Mouse (Mus musculus) liver, embryonic 14.5 days (tissue): ENCODE measurements around the gene Arrdc1. TPM values are rescaled to one million over a fixed set of nuclear protein-coding genes. Genes with fewer than 3 reads are reported as not detected.

Experiments
- ATAC-seq: fragments of 200-750 bp; cut with Nextera tagmentation; 2 replicates; pipeline ENCODE4 v1.8.0; 2017; ENCODE audit warnings: moderate number of reproducible peaks, mild to moderate bottlenecking, moderate library complexity; ENCODE audit not compliant: insufficient read depth
- DNase-seq, 3 experiments: peaks; one replicate each; pipeline ENCODE4 v3.0.0-alpha.2; 2012 to 2013; ENCODE audit warnings: low read depth in 3 of 3, low spot score in 3 of 3
- H3K27ac ChIP-seq: fragments of 300-500 bp; sonication (generic); 2 replicates; pipeline ENCODE4 v1.5.1; 2014; ENCODE audit warnings: moderate library complexity, mild to moderate bottlenecking, control low read depth, inconsistent platforms
- H3K27me3 ChIP-seq: fragments of 300-500 bp; sonication (generic); 2 replicates; pipeline ENCODE4 v1.6.1; 2014; ENCODE audit warnings: mild to moderate bottlenecking, low read length, moderate library complexity; ENCODE audit not compliant: control insufficient read depth, insufficient read depth
- H3K36me3 ChIP-seq: fragments of 300-500 bp; sonication (generic); replicated peaks from 2 replicates; pipeline ENCODE4 v1.6.1; 2014; ENCODE audit warnings: low read depth; ENCODE audit not compliant: control insufficient read depth, insufficient read depth
- H3K4me1 ChIP-seq, 2 experiments: fragments of 200-500 bp in 1 of 2; fragments of 300-500 bp in 1 of 2; sonication (generic) in 1 of 2; replicated peaks; 2 replicates each; pipeline ENCODE4 v1.6.1; 2012 to 2014; ENCODE audit warnings: antibody characterized with exemption in 1 of 2, inconsistent platforms in 1 of 2, low read length in 1 of 2; ENCODE audit not compliant: control insufficient read depth in 2 of 2, insufficient read depth in 2 of 2
- H3K4me2 ChIP-seq: fragments of 300-500 bp; sonication (generic); 2 replicates; pipeline ENCODE4 v1.6.1; 2014; ENCODE audit warnings: low read depth, mild to moderate bottlenecking, control low read depth, moderate library complexity
- H3K4me3 ChIP-seq, 2 experiments: fragments of 200-500 bp in 1 of 2; fragments of 300-500 bp in 1 of 2; sonication (generic) in 1 of 2; 2 replicates each; pipeline ENCODE4 v1.5.1; 2012 to 2014; ENCODE audit warnings: low read depth in 2 of 2, low read length in 2 of 2, mild to moderate bottlenecking in 2 of 2, control low read depth in 1 of 2, inconsistent platforms in 1 of 2, moderate library complexity in 1 of 2; ENCODE audit not compliant: insufficient read depth in 1 of 2
- H3K9ac ChIP-seq: fragments of 300-500 bp; sonication (generic); replicated peaks from 2 replicates; pipeline ENCODE4 v1.6.1; 2014; ENCODE audit warnings: mild to moderate bottlenecking, control low read depth, moderate library complexity
- H3K9me3 ChIP-seq: fragments of 300-500 bp; sonication (generic); 2 replicates; pipeline ENCODE4 v1.6.1; 2016; ENCODE audit warnings: low read length, mixed read lengths; ENCODE audit not compliant: control insufficient read depth
- CTCF ChIP-seq: IDR thresholded peaks from 2 replicates; pipeline ENCODE4 v1.5.1; 2016; ENCODE audit warnings: antibody characterized with exemption, low read depth, control low read depth
- EP300 ChIP-seq: IDR thresholded peaks from 2 replicates; pipeline ENCODE4 v1.6.1; 2016; ENCODE audit warnings: antibody characterized with exemption, low read depth
- WGBS: fragments of 180-500 bp; shearing (Covaris S2); extraction: QIAGEN DNeasy Blood & Tissue Kit; methylation state at CpG from one replicate; pipeline ENCODE4 v1.1.7; 2014; ENCODE audit not compliant: insufficient replicate concordance; 5-methylcytosine and 5-hydroxymethylcytosine counted together
- microRNA-seq: library from miRNA; unstranded; fragments of <30 nt; microRNA quantifications from one replicate; pipeline ENCODE4, GENCODE M21; 2016
- polyA plus RNA-seq, 2 experiments: library from polyadenylated mRNA; depleted of rRNA in 1 of 2; stranded (reverse) in 1 of 2; unstranded in 1 of 2; fragments of >200 nt; fragmentation: Nextera tagmentation in 1 of 2; extraction: Ambion mirVana in 1 of 2; gene quantifications; 2 replicates each; pipeline versions ENCODE4 v1.2.1 to v1.2.3; 2012 to 2014

Gene Arrdc1
- polyA plus RNA-seq, 2 experiments = 10.9 to 20.8 TPM

DNA sequence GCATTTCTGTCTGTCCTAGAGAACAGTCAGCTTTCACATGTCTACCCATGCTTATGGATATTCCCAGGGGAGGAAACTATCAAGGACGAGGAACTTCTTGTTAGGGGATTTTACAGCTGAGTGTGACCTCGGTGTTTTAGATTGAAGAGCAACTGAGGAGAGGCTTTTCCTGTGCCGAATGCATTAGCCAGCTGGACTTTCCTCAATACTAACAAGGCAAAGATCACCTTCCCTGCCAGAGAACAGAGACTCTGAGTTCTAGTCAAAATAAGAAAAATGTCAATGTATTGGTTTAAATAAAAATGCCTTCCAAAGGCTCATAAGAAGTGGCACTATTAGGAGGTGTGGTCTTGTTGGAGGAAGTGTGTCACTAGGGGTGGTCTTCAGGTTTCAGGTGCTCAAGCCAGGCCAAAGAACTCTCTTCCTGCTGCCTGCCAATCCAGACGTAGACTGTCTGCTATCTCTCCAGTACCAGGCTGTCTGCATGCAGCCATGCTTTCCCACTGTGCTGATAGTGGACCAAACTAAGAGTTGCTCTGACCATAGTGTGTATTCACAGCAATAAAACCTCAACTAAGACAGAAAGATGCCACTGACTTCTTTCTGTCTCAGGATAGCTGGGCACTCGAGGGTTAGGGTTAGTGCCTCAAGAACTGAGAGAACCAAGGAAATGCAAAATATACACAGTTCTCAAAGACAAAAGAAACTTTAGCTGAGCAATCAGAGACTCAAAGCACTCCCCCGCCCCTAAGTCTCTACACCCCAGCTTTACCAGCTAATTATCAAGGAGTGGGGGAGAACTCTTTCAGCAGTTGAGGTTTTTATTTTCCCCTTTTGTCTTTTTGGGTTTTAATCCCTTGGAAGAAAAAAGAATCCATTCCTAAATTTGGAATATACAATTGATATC, 44.3 kb downstream of the Arrdc1 start:
- Histone ChIP-seq H3K9me3 (no peaks in the 10 kb centered on the region), H3K4me3 (no peak overlapping the region), H3K27me3 (no peaks in the 10 kb centered on the region), H3K4me1 (peaks cover 6 to 14% of the 10 kb centered on the region in 2 experiments; a peak in 3 of 4 replicates), H3K27ac (no peak overlapping the region), H3K36me3 (no peaks in the 10 kb centered on the region), H3K4me2 (no peak overlapping the region), H3K9ac (no peak overlapping the region)
- 49% methylated on average over 6 of the region's 6 CpGs for WGBS
- ATAC-seq (peak; percentile 58; the same call in 1 of the 2 replicates), DNase-seq (peak in 2 of 3 experiments; percentile 7 to 13)
- TF ChIP-seq EP300 (no peak), CTCF (no peak)

DNA sequence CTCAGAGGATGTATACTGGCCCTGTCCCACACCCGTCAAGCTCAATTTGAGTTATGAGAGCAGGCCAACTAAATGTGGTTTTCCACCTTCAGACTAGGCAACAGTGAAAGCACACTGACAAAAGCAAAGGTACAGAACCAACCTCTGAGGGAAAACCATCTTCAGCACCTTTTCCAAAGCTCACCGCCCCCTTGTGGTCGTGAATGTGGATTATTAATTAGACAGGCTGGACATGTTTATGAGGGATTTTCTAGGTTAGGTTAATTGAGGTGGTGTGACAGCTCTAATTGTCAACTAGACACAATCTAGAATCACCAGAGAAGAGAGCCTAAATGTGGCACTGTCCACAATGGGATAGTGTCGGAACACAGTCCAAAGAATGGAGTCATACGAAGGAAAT, 46.2 kb downstream of the Arrdc1 start:
- H3K27me3 ChIP-seq = no peaks in the 10 kb centered on the region
- 69% methylated on average over 5 of the region's 5 CpGs for WGBS
- H3K9me3 ChIP-seq = no peaks in the 10 kb centered on the region
- H3K27ac ChIP-seq = no peak overlapping the region
- peaks cover 6% of the 10 kb centered on the region; the same call in 1 of the 2 replicates for H3K36me3 ChIP-seq
- no peak overlapping the region for H3K9ac ChIP-seq
- no peak overlapping the region for H3K4me3 ChIP-seq
- peaks cover 6 to 14% of the 10 kb centered on the region in 2 experiments; a peak in 3 of 4 replicates for H3K4me1 ChIP-seq
- no peak for ATAC-seq
- peak in 2 of 3 experiments; percentile 20 to 23 for DNase-seq
- peak; percentile 67 for TF ChIP-seq CTCF
- TF ChIP-seq EP300 = no peak
- H3K4me2 ChIP-seq = no peak overlapping the region

DNA sequence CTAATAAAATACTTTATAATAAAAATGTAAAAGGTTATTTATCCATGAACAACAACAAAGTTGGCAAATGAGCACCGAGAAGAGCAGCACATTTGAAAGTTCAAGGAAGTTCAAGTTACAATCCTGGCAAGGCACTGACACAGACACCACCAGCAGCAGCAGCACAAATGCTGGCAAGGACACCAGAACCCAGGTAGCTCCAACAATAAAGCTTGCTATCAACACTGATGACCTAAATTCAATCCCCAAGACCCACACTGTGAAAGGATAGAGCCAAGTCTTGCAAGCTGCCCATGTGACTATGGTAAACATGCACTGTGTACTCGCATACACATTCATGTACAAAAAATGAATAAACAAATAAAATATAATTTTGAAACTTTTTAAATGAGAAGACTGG, 54.4 kb downstream of the Arrdc1 start:
- ATAC-seq = no peak
- H3K9me3 ChIP-seq = no peaks in the 10 kb centered on the region
- H3K4me1 ChIP-seq = no peaks in the 10 kb centered on the region
- DNase-seq = no peak
- H3K27me3 ChIP-seq = no peaks in the 10 kb centered on the region
- H3K36me3 ChIP-seq = peaks cover 19% of the 10 kb centered on the region
- H3K27ac ChIP-seq = no peak overlapping the region
- WGBS = 74% methylated on average over 2 of the region's 2 CpGs
- H3K4me3 ChIP-seq = no peak overlapping the region
- H3K9ac ChIP-seq = no peak overlapping the region
- TF ChIP-seq CTCF = no peak
- no peak for TF ChIP-seq EP300
- H3K4me2 ChIP-seq = no peak overlapping the region

Small RNA genes lying within 50 kb of the gene (microRNA-seq; reads per million reads assigned to microRNA genes)
- gene Gm22875 = not detected

Other genes with a start within 250 kb of the Arrdc1 start
- gene Cacna1b, start 172.1 kb downstream of the Arrdc1 start, polyA plus RNA-seq (2012; rRNA removed) = 0.03 and 0.06 TPM in 2 replicates
- not detected in 2 replicates for gene Cacna1b, start 172.1 kb downstream of the Arrdc1 start, polyA plus RNA-seq (2014; fragmentation: Nextera tagmentation; extraction: Ambion mirVana)
- gene Ehmt1, start 15.6 kb downstream of the Arrdc1 start, polyA plus RNA-seq (2012; rRNA removed) = 14.1 and 15.1 TPM in 2 replicates
- 10.6 and 12.0 TPM in 2 replicates for gene Ehmt1, start 15.6 kb downstream of the Arrdc1 start, polyA plus RNA-seq (2014; fragmentation: Nextera tagmentation; extraction: Ambion mirVana)
- 10.0 and 16.4 TPM in 2 replicates for gene Zmynd19, start 14.5 kb upstream of the Arrdc1 start, polyA plus RNA-seq (2012; rRNA removed)
- 10.6 and 12.1 TPM in 2 replicates for gene Zmynd19, start 14.5 kb upstream of the Arrdc1 start, polyA plus RNA-seq (2014; fragmentation: Nextera tagmentation; extraction: Ambion mirVana)
- 8.1 and 9.0 TPM in 2 replicates for gene Dph7, start 27.1 kb upstream of the Arrdc1 start, polyA plus RNA-seq (2012; rRNA removed)
- gene Dph7, start 27.1 kb upstream of the Arrdc1 start, polyA plus RNA-seq (2014; fragmentation: Nextera tagmentation; extraction: Ambion mirVana) = 8.7 and 9.9 TPM in 2 replicates
- 31.9 and 48.1 TPM in 2 replicates for gene Mrpl41, start 39.8 kb upstream of the Arrdc1 start, polyA plus RNA-seq (2012; rRNA removed)
- gene Mrpl41, start 39.8 kb upstream of the Arrdc1 start, polyA plus RNA-seq (2014; fragmentation: Nextera tagmentation; extraction: Ambion mirVana) = 93.6 and 102 TPM in 2 replicates
- 9.4 and 9.6 TPM in 2 replicates for gene Pnpla7, start 40.8 kb upstream of the Arrdc1 start, polyA plus RNA-seq (2012; rRNA removed)
- 11.0 and 11.3 TPM in 2 replicates for gene Pnpla7, start 40.8 kb upstream of the Arrdc1 start, polyA plus RNA-seq (2014; fragmentation: Nextera tagmentation; extraction: Ambion mirVana)
- gene Nsmf, start 119.1 kb upstream of the Arrdc1 start, polyA plus RNA-seq (2012; rRNA removed) = 10.3 and 11.0 TPM in 2 replicates
- gene Nsmf, start 119.1 kb upstream of the Arrdc1 start, polyA plus RNA-seq (2014; fragmentation: Nextera tagmentation; extraction: Ambion mirVana) = 3.3 and 6.3 TPM in 2 replicates
- gene Entpd8, start 145.1 kb upstream of the Arrdc1 start, polyA plus RNA-seq (2012; rRNA removed) = 4.9 and 5.3 TPM in 2 replicates
- 2.3 and 3.6 TPM in 2 replicates for gene Entpd8, start 145.1 kb upstream of the Arrdc1 start, polyA plus RNA-seq (2014; fragmentation: Nextera tagmentation; extraction: Ambion mirVana)
- 0.95 and 1.1 TPM in 2 replicates for gene Noxa1, start 159.9 kb upstream of the Arrdc1 start, polyA plus RNA-seq (2012; rRNA removed)
- 1.2 and 1.8 TPM in 2 replicates for gene Noxa1, start 159.9 kb upstream of the Arrdc1 start, polyA plus RNA-seq (2014; fragmentation: Nextera tagmentation; extraction: Ambion mirVana)
- gene Nrarp, start 245.5 kb upstream of the Arrdc1 start, polyA plus RNA-seq (2012; rRNA removed) = 3.7 and 3.9 TPM in 2 replicates
- 1.8 and 1.9 TPM in 2 replicates for gene Nrarp, start 245.5 kb upstream of the Arrdc1 start, polyA plus RNA-seq (2014; fragmentation: Nextera tagmentation; extraction: Ambion mirVana)